In the genomic region with DNA sequence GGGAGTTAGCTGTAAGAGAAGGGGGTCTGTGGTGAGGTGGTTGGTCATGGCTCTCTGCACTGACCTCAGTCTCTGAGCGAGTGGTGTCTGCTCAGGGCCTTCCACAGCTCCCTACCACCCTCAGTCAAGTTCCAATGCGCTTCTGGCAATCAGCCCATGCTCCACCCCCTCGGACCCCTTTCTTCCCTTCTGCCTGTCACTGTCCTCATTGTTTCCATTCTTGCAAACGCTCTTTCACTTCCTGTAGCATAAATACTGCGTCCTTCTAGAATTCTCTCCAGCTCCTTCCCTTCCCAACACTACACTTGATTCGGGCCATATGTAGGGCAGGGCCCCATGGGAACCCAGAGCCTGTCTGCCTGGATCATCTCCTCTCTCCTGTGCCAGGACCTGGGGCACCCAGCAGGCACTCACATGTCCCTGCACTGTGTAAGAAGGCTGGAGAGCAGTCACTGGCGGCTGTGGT, we compare ENCODE assay signal across 8 mouse cellular contexts. TPM values are rescaled to one million over a fixed set of nuclear protein-coding genes. Genes with fewer than 3 reads are reported as not detected.
A peak's percentile ranks its signal among the peaks of the same experiment; 100 is the strongest.
DNase-seq lines count a peak whose midpoint lies in the region; ATAC-seq and TF ChIP-seq lines count a peak whose summit lies in the region.

No protein-coding gene starts in this region.

- DNase-seq in heart, postnatal 25 days (ENCODE audit: low spot score), result no peak
- peak; percentile 71 for DNase-seq in cerebellum, adult 8-10 months
- no peak for DNase-seq in stomach, postnatal 0 days (ENCODE audit: low spot score)
- no peak for DNase-seq in thymus, postnatal 14 days
- DNase-seq in thymus, adult 2 months, result no peak

- no peak for TF ChIP-seq CTCF in stomach, postnatal 0 days (IDR thresholded peaks at IDR 0.05; ENCODE audit: low read depth)
- no peak for TF ChIP-seq CTCF in thymus, adult 2 months (IDR thresholded peaks at IDR 0.05; ENCODE audit: borderline replicate concordance, control insufficient read depth, extremely low read depth, insufficient read depth, low read length, poor library complexity)

- H3K4me1 ChIP-seq in heart, embryonic 11.5 days (ENCODE audit: control insufficient read depth, insufficient read depth, low read length), result peaks cover 40% of the 10 kb centered on the region
- peaks cover 31 to 35% of the 10 kb centered on the region in 2 experiments for H3K4me1 ChIP-seq in heart, embryonic 14.5 days (ENCODE audit: control insufficient read depth in 2 of 2, insufficient read depth in 2 of 2, low read length in 2 of 2)
- peaks cover 7% of the 10 kb centered on the region; the same call in 1 of the 2 replicates for H3K4me1 ChIP-seq in liver, embryonic 15.5 days (replicated peaks)
- peaks cover 5% of the 10 kb centered on the region for H3K4me1 ChIP-seq in stomach, postnatal 0 days (replicated peaks; ENCODE audit: control insufficient read depth, insufficient read depth)
- no peaks in the 10 kb centered on the region for H3K4me1 ChIP-seq in thymus, adult 2 months (replicated peaks; ENCODE audit: control insufficient read depth, insufficient read depth, low read length)

- H3K9ac ChIP-seq in heart, embryonic 11.5 days (ENCODE audit: low read depth, low read length), result no peak overlapping the region
- peak overlapping the region; percentile 31; the same call in 1 of the 2 replicates for H3K9ac ChIP-seq in heart, embryonic 14.5 days (ENCODE audit: low read length)
- H3K9ac ChIP-seq in liver, embryonic 15.5 days, result no peak overlapping the region
- H3K9ac ChIP-seq in stomach, postnatal 0 days (ENCODE audit: low read length), result 0 out of 2 replicates have a peak overlapping the region, but pooled peaks have one; percentile 35

- no peaks in the 10 kb centered on the region for H3K36me3 ChIP-seq in heart, embryonic 11.5 days (ENCODE audit: control insufficient read depth, insufficient read depth, low read length)
- no peaks in the 10 kb centered on the region for H3K36me3 ChIP-seq in heart, embryonic 14.5 days (ENCODE audit: control insufficient read depth, insufficient read depth, low read length)
- no peaks in the 10 kb centered on the region for H3K36me3 ChIP-seq in liver, embryonic 15.5 days (replicated peaks)
- H3K36me3 ChIP-seq in stomach, postnatal 0 days (ENCODE audit: control insufficient read depth, insufficient read depth, low read length), result no peaks in the 10 kb centered on the region
- H3K36me3 ChIP-seq in thymus, adult 2 months (ENCODE audit: control insufficient read depth, insufficient read depth, low read length), result no peaks in the 10 kb centered on the region

- intact Hi-C loops in heart, postnatal 25 days (cut with DNase I), result loop anchor here (2.0 kb wide), 2 partner anchors 38 to 104 kb away; no protein-coding TSS in a partner anchor

- ATAC-seq in heart, embryonic 11.5 days (replicated peaks; ENCODE audit: insufficient number of reproducible peaks, low FRiP score, low TSS enrichment), result peak; percentile 39; the same call in 1 of the 2 replicates
- ATAC-seq in heart, embryonic 14.5 days (ENCODE audit: insufficient number of reproducible peaks, insufficient read depth, low FRiP score, low read depth), result peak; percentile 68
- no peak for ATAC-seq in liver, embryonic 15.5 days (ENCODE audit: insufficient read depth)
- peak; percentile 47 for ATAC-seq in stomach, postnatal 0 days (ENCODE audit: low FRiP score, low TSS enrichment)

- no peaks in the 10 kb centered on the region for H3K27me3 ChIP-seq in heart, embryonic 11.5 days (ENCODE audit: control insufficient read depth, insufficient read depth, low read length)
- no peaks in the 10 kb centered on the region for H3K27me3 ChIP-seq in heart, embryonic 14.5 days (ENCODE audit: control insufficient read depth, insufficient read depth, low read length)
- no peaks in the 10 kb centered on the region for H3K27me3 ChIP-seq in liver, embryonic 15.5 days
- H3K27me3 ChIP-seq in stomach, postnatal 0 days (ENCODE audit: control insufficient read depth, insufficient read depth, low read length), result no peaks in the 10 kb centered on the region
- no peaks in the 10 kb centered on the region for H3K27me3 ChIP-seq in thymus, adult 2 months (ENCODE audit: control insufficient read depth, insufficient read depth, low read length)

- no peak overlapping the region for H3K4me3 ChIP-seq in heart, embryonic 11.5 days (ENCODE audit: low read depth, low read length)
- H3K4me3 ChIP-seq in heart, embryonic 14.5 days (ENCODE audit: control insufficient read depth in 1 of 2, insufficient read depth in 1 of 2, low read depth in 1 of 2, low read length in 2 of 2), result peak overlapping the region; percentile 1 to 8; a peak in 2 of 4 replicates
- H3K4me3 ChIP-seq in liver, embryonic 15.5 days (replicated peaks), result no peak overlapping the region
- H3K4me3 ChIP-seq in stomach, postnatal 0 days (ENCODE audit: low read depth, low read length), result no peak overlapping the region
- no peak overlapping the region for H3K4me3 ChIP-seq in thymus, adult 2 months (ENCODE audit: control insufficient read depth, insufficient read depth, low read length)

- no peaks in the 10 kb centered on the region for H3K9me3 ChIP-seq in heart, embryonic 11.5 days (replicated peaks; ENCODE audit: control insufficient read depth, low read length)
- no peaks in the 10 kb centered on the region for H3K9me3 ChIP-seq in heart, embryonic 14.5 days (ENCODE audit: control insufficient read depth, low read length)
- no peaks in the 10 kb centered on the region for H3K9me3 ChIP-seq in liver, embryonic 15.5 days (replicated peaks)
- H3K9me3 ChIP-seq in stomach, postnatal 0 days (ENCODE audit: control insufficient read depth, low read length), result no peaks in the 10 kb centered on the region

- no peak for TF ChIP-seq EP300 in stomach, postnatal 0 days (optimal IDR thresholded peaks at IDR 0.05)

- H3K27ac ChIP-seq in heart, embryonic 11.5 days (ENCODE audit: low read depth, low read length), result 0 out of 2 replicates have a peak overlapping the region, but pooled peaks have one; percentile 15
- H3K27ac ChIP-seq in heart, embryonic 14.5 days (replicated peaks in 1 of 2; ENCODE audit: control insufficient read depth in 1 of 2, insufficient read depth in 1 of 2, low read depth in 2 of 2, low read length in 2 of 2), result peak overlapping the region in 1 of 2 experiments; percentile 24; a peak in 1 of 4 replicates
- no peak overlapping the region for H3K27ac ChIP-seq in liver, embryonic 15.5 days (replicated peaks)
- H3K27ac ChIP-seq in stomach, postnatal 0 days (replicated peaks), result no peak overlapping the region
- H3K27ac ChIP-seq in thymus, adult 2 months (ENCODE audit: control insufficient read depth, insufficient read depth, low read length), result no peak overlapping the region

- no peak for TF ChIP-seq POLR2A in thymus, adult 2 months (IDR thresholded peaks at IDR 0.05; ENCODE audit: control insufficient read depth, extremely low read depth, insufficient read depth, low read length, poor library complexity)

- peak overlapping the region; percentile 60 for H3K4me2 ChIP-seq in heart, embryonic 11.5 days
- H3K4me2 ChIP-seq in heart, embryonic 14.5 days (ENCODE audit: low read length), result peak overlapping the region; percentile 58
- H3K4me2 ChIP-seq in liver, embryonic 15.5 days, result peak overlapping the region; percentile 32; the same call in 1 of the 2 replicates
- peak overlapping the region; percentile 48 for H3K4me2 ChIP-seq in stomach, postnatal 0 days (replicated peaks; ENCODE audit: low read depth)

- 27% methylated on average over 7 of the region's 7 CpGs for WGBS in heart, embryonic 11.5 days (ENCODE audit: insufficient replicate concordance)
- 26% methylated on average over 7 of the region's 7 CpGs for WGBS in heart, embryonic 14.5 days
- WGBS in liver, embryonic 15.5 days (ENCODE audit: insufficient replicate concordance), result 25% methylated on average over 7 of the region's 7 CpGs
- 25% methylated on average over 7 of the region's 7 CpGs for WGBS in stomach, postnatal 0 days
- 50% methylated on average over 7 of the region's 7 CpGs for WGBS in thymus, adult 2 months

RNA-seq across cellular contexts. Expression of gene Dab2ip, which starts 12.9 kb away (rescaled TPM):
- 49.0 and 49.1 TPM in 2 replicates for polyA plus RNA-seq in heart, embryonic 11.5 days (2014; fragmentation: Nextera tagmentation; extraction: Ambion mirVana)
- total RNA-seq in heart, postnatal 25 days (2021), result 10 to 100 TPM; 46.0 to 52.1 TPM
- 46.6 and 49.8 TPM in 2 replicates for polyA plus RNA-seq in heart, embryonic 14.5 days (2014; fragmentation: Nextera tagmentation; extraction: Ambion mirVana)
- polyA plus RNA-seq in liver, embryonic 15.5 days (2015; fragmentation: Nextera tagmentation; extraction: Ambion mirVana), result 5.3 and 7.7 TPM in 2 replicates
- polyA plus RNA-seq in stomach, postnatal 0 days (2015; fragmentation: Nextera tagmentation; extraction: Ambion mirVana), result 46.4 and 48.1 TPM in 2 replicates
- 36.2 and 38.8 TPM in 2 replicates for polyA plus RNA-seq in thymus, adult 2 months (2012; rRNA removed)

Comparison
In these comparisons a context has a peak if more than half of its experiments do, and no peak if none do; other contexts are left out.
1. H3K4me3 ChIP-seq: peak in heart, embryonic 14.5 days (2 of 2); none in heart, embryonic 11.5 days (single experiment), liver, embryonic 15.5 days (single experiment), stomach, postnatal 0 days (single experiment) and thymus, adult 2 months (single experiment).
2. H3K9ac ChIP-seq: peak in heart, embryonic 14.5 days (single experiment) and stomach, postnatal 0 days (single experiment); none in heart, embryonic 11.5 days (single experiment) and liver, embryonic 15.5 days (single experiment).
3. Peak in every context shown above with its lines, with median percentiles within 50 percentile points of each other: H3K4me2 ChIP-seq.